Mouse (Mus musculus): ENCODE measurements at regions not wholly inside any gene's neighbourhood (a gene's known extent, or its start where the extent isn't known, plus 50 kb on each side); places are given as distances from the start of the nearest gene placed in this dataset.

- peaks cover 5% of the 10 kb centered on the region for H3K9me3 ChIP-seq (replicated peaks; ENCODE audit: control insufficient read depth, insufficient read depth, low read length, poor library complexity, severe bottlenecking)
- H3K27ac ChIP-seq (ENCODE audit: insufficient read depth, low read length): no peak overlapping the region
- no peaks in the 10 kb centered on the region for H3K4me1 ChIP-seq (ENCODE audit: control insufficient read depth, insufficient read depth, low read length)
- no peak overlapping the region for H3K4me3 ChIP-seq (ENCODE audit: low read depth, low read length)
- H3K9ac ChIP-seq (ENCODE audit: low read depth, poor library complexity, severe bottlenecking): no peak overlapping the region
- H3K27me3 ChIP-seq (ENCODE audit: control insufficient read depth, insufficient read depth, low read length, poor library complexity, severe bottlenecking): no peaks in the 10 kb centered on the region
- no peaks in the 10 kb centered on the region for H3K36me3 ChIP-seq (ENCODE audit: control insufficient read depth, insufficient read depth, low read length, poor library complexity, severe bottlenecking)
- TF ChIP-seq EP300 (IDR thresholded peaks at IDR 0.05; ENCODE audit: insufficient read depth, low read depth, low read length) (no peak), CTCF (IDR thresholded peaks at IDR 0.05; ENCODE audit: low read depth, low read length) (no peak), POLR2A (IDR thresholded peaks at IDR 0.05; ENCODE audit: insufficient read depth, low read length) (no peak)
Measured at GRCm38 (mm10) chr11:6764186-6764585, 73.3 kb downstream of the Gm11983 start.

- Histone ChIP-seq H3K27me3 (ENCODE audit: control insufficient read depth, insufficient read depth, low read length, poor library complexity, severe bottlenecking) (no peaks in the 10 kb centered on the region), H3K9me3 (replicated peaks; ENCODE audit: control insufficient read depth, insufficient read depth, low read length, poor library complexity, severe bottlenecking) (peaks cover 5% of the 10 kb centered on the region), H3K4me3 (ENCODE audit: low read depth, low read length) (no peak overlapping the region), H3K36me3 (ENCODE audit: control insufficient read depth, insufficient read depth, low read length, poor library complexity, severe bottlenecking) (no peaks in the 10 kb centered on the region), H3K27ac (ENCODE audit: insufficient read depth, low read length) (no peak overlapping the region), H3K4me1 (ENCODE audit: control insufficient read depth, insufficient read depth, low read length) (no peaks in the 10 kb centered on the region), H3K9ac (ENCODE audit: low read depth, poor library complexity, severe bottlenecking) (no peak overlapping the region)
- TF ChIP-seq CTCF (IDR thresholded peaks at IDR 0.05; ENCODE audit: low read depth, low read length) (no peak), EP300 (IDR thresholded peaks at IDR 0.05; ENCODE audit: insufficient read depth, low read depth, low read length) (no peak), POLR2A (IDR thresholded peaks at IDR 0.05; ENCODE audit: insufficient read depth, low read length) (no peak)
Measured at GRCm38 (mm10) chr11:6763001-6763400, 74.5 kb downstream of the Gm11983 start.

GRCm38 (mm10) chr11:6761876-6762628 is 75.4 kb downstream of the Gm11983 start:
- H3K4me3 ChIP-seq (ENCODE audit: low read depth, low read length): no peak overlapping the region
- H3K9ac ChIP-seq (ENCODE audit: low read depth, poor library complexity, severe bottlenecking): no peak overlapping the region
- H3K9me3 ChIP-seq (replicated peaks; ENCODE audit: control insufficient read depth, insufficient read depth, low read length, poor library complexity, severe bottlenecking): peaks cover 5% of the 10 kb centered on the region
- no peaks in the 10 kb centered on the region for H3K27me3 ChIP-seq (ENCODE audit: control insufficient read depth, insufficient read depth, low read length, poor library complexity, severe bottlenecking)
- no peaks in the 10 kb centered on the region for H3K36me3 ChIP-seq (ENCODE audit: control insufficient read depth, insufficient read depth, low read length, poor library complexity, severe bottlenecking)
- H3K27ac ChIP-seq (ENCODE audit: insufficient read depth, low read length): no peak overlapping the region
- no peaks in the 10 kb centered on the region for H3K4me1 ChIP-seq (ENCODE audit: control insufficient read depth, insufficient read depth, low read length)
- TF ChIP-seq CTCF (IDR thresholded peaks at IDR 0.05; ENCODE audit: low read depth, low read length) (no peak), POLR2A (IDR thresholded peaks at IDR 0.05; ENCODE audit: insufficient read depth, low read length) (no peak), EP300 (IDR thresholded peaks at IDR 0.05; ENCODE audit: insufficient read depth, low read depth, low read length) (no peak)

DNA sequence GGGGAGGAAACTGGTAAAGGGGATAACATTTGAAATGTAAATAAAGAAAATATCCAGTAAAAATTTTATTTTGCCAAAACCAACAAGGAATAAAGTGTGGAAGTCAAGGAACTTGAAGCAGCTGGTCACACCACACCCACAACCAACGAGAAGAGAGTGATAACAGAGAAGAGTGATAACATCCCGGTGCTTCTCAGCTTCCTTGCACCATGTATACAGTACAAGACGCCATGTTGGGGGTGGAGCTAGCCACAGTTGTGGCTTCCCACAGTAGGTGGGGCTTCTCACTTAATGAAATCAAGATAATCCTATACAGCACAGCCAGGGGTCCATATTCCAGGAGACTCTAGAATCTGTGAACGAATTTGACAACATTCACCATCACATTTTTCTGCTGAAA is 77.9 kb downstream of the Gm11983 start:
- Histone ChIP-seq H3K4me3 (ENCODE audit: low read depth, low read length) (no peak overlapping the region), H3K9me3 (replicated peaks; ENCODE audit: control insufficient read depth, insufficient read depth, low read length, poor library complexity, severe bottlenecking) (peaks cover 5% of the 10 kb centered on the region), H3K4me1 (ENCODE audit: control insufficient read depth, insufficient read depth, low read length) (no peaks in the 10 kb centered on the region), H3K9ac (ENCODE audit: low read depth, poor library complexity, severe bottlenecking) (no peak overlapping the region), H3K27ac (ENCODE audit: insufficient read depth, low read length) (no peak overlapping the region), H3K27me3 (ENCODE audit: control insufficient read depth, insufficient read depth, low read length, poor library complexity, severe bottlenecking) (no peaks in the 10 kb centered on the region), H3K36me3 (ENCODE audit: control insufficient read depth, insufficient read depth, low read length, poor library complexity, severe bottlenecking) (no peaks in the 10 kb centered on the region)
- no peak for TF ChIP-seq POLR2A (IDR thresholded peaks at IDR 0.05; ENCODE audit: insufficient read depth, low read length)
- no peak for TF ChIP-seq CTCF (IDR thresholded peaks at IDR 0.05; ENCODE audit: low read depth, low read length)
- no peak for TF ChIP-seq EP300 (IDR thresholded peaks at IDR 0.05; ENCODE audit: insufficient read depth, low read depth, low read length)

DNA sequence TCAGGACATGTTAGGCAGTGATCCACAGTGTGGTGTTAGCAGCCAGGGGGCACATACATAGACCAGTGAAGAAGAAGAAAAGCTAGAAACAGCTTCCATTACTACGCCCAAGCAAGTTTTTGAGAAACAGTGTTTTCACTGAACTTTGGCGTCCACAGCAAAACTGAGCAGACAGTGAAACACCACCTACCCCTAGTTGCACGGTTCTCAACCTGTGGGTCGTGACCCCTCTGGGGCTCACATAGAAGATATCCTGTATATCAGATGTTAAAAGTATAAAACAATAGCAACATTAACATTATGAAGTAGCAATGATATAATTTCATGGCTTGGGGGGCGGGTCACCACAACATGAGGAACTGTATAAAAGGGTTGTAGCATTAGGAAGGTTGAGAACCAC is 81.1 kb downstream of the Ramp3 start:
- Histone ChIP-seq H3K9me3 (replicated peaks; ENCODE audit: control insufficient read depth, insufficient read depth, low read length, poor library complexity, severe bottlenecking) (no peaks in the 10 kb centered on the region), H3K27me3 (ENCODE audit: control insufficient read depth, insufficient read depth, low read length, poor library complexity, severe bottlenecking) (no peaks in the 10 kb centered on the region), H3K27ac (ENCODE audit: insufficient read depth, low read length) (no peak overlapping the region), H3K9ac (ENCODE audit: low read depth, poor library complexity, severe bottlenecking) (no peak overlapping the region), H3K4me3 (ENCODE audit: low read depth, low read length) (no peak overlapping the region), H3K36me3 (ENCODE audit: control insufficient read depth, insufficient read depth, low read length, poor library complexity, severe bottlenecking) (no peaks in the 10 kb centered on the region), H3K4me1 (ENCODE audit: control insufficient read depth, insufficient read depth, low read length) (no peaks in the 10 kb centered on the region)
- no peak for TF ChIP-seq POLR2A (IDR thresholded peaks at IDR 0.05; ENCODE audit: insufficient read depth, low read length)
- no peak for TF ChIP-seq CTCF (IDR thresholded peaks at IDR 0.05; ENCODE audit: low read depth, low read length)
- TF ChIP-seq EP300 (IDR thresholded peaks at IDR 0.05; ENCODE audit: insufficient read depth, low read depth, low read length): no peak

GRCm38 (mm10) chr11:6738581-6738980 is 80.3 kb downstream of the Ramp3 start:
- H3K36me3 ChIP-seq (ENCODE audit: control insufficient read depth, insufficient read depth, low read length, poor library complexity, severe bottlenecking): no peaks in the 10 kb centered on the region
- no peak overlapping the region for H3K27ac ChIP-seq (ENCODE audit: insufficient read depth, low read length)
- no peak overlapping the region for H3K4me3 ChIP-seq (ENCODE audit: low read depth, low read length)
- H3K9ac ChIP-seq (ENCODE audit: low read depth, poor library complexity, severe bottlenecking): no peak overlapping the region
- TF ChIP-seq POLR2A (IDR thresholded peaks at IDR 0.05; ENCODE audit: insufficient read depth, low read length): no peak
- no peak for TF ChIP-seq CTCF (IDR thresholded peaks at IDR 0.05; ENCODE audit: low read depth, low read length)
- TF ChIP-seq EP300 (IDR thresholded peaks at IDR 0.05; ENCODE audit: insufficient read depth, low read depth, low read length): no peak
- no peaks in the 10 kb centered on the region for H3K4me1 ChIP-seq (ENCODE audit: control insufficient read depth, insufficient read depth, low read length)
- no peaks in the 10 kb centered on the region for H3K27me3 ChIP-seq (ENCODE audit: control insufficient read depth, insufficient read depth, low read length, poor library complexity, severe bottlenecking)
- no peaks in the 10 kb centered on the region for H3K9me3 ChIP-seq (replicated peaks; ENCODE audit: control insufficient read depth, insufficient read depth, low read length, poor library complexity, severe bottlenecking)

Data from ES-Bruce4 (cell line).